Mouse (Mus musculus): ENCODE measurements around the gene Rdh9. TPM values are rescaled to one million over a fixed set of nuclear protein-coding genes. Genes with fewer than 3 reads are reported as not detected.
A peak's percentile ranks its signal among the peaks of the same experiment; 100 is the strongest.
"Not testable (repeated sequence)": the region's sequence is repeated elsewhere in the genome, so short reads cannot be mapped to it uniquely, and the experiment has no call there.

Gene Rdh9
- total and polyA plus RNA-seq, 3 experiments = 0.04 TPM; not detected in 2

GRCm38 (mm10) chr10:127785411-127785810 lies 9.2 kb downstream of the Rdh9 start:
- not testable (repeated sequence) for H3K27me3 ChIP-seq (ENCODE audit: control insufficient read depth in 1 of 2, insufficient read depth in 2 of 2, low read length in 2 of 2); H3K27ac ChIP-seq (ENCODE audit: control insufficient read depth, low read depth, low read length); H3K9me3 ChIP-seq (replicated peaks; ENCODE audit: insufficient read depth, low read length); H3K36me3 ChIP-seq (ENCODE audit: control insufficient read depth in 1 of 2, insufficient read depth in 2 of 2, low read length in 2 of 2); H3K9ac ChIP-seq (ENCODE audit: control insufficient read depth, low read depth, low read length, poor library complexity, severe bottlenecking); H3K4me3 ChIP-seq (ENCODE audit: control insufficient read depth in 1 of 2, insufficient read depth in 1 of 2, low read depth in 2 of 2, low read length in 2 of 2); H3K79me2 ChIP-seq (ENCODE audit: control insufficient read depth, insufficient read depth, low read length, poor library complexity); H3K4me1 ChIP-seq (ENCODE audit: control insufficient read depth in 1 of 2, insufficient read depth in 2 of 2, low read length in 2 of 2); DNase-seq (ENCODE audit: low read depth, low spot score)
- TF ChIP-seq CTCF (IDR thresholded peaks at IDR 0.05 in 2 of 3, conservative IDR thresholded peaks at IDR 0.05 in 1 of 3; ENCODE audit: control insufficient read depth in 1 of 3, insufficient read depth in 1 of 3, low read depth in 2 of 3, low read length in 3 of 3, poor library complexity in 1 of 3, severe bottlenecking in 1 of 3) = peak in 2 of 3 experiments; percentile 9 to 10; a peak in 1 of 6 replicates

- TF ChIP-seq KAT2A (conservative IDR thresholded peaks at IDR 0.05; ENCODE audit: low read depth, low read length) (no peak), MAFK (IDR thresholded peaks at IDR 0.05; ENCODE audit: borderline replicate concordance, low read depth, low read length) (no peak), USF1 (IDR thresholded peaks at IDR 0.05; ENCODE audit: low read depth, low read length) (no peak), MXI1 (IDR thresholded peaks at IDR 0.05; ENCODE audit: low read depth, low read length) (no peak), POLR2AphosphoS5 (IDR thresholded peaks at IDR 0.05; ENCODE audit: borderline replicate concordance, low read depth, low read length) (no peak), ZC3H11A (IDR thresholded peaks at IDR 0.05; ENCODE audit: low read depth, low read length) (no peak), GABPA (IDR thresholded peaks at IDR 0.05; ENCODE audit: low read depth, low read length) (no peak), NELFE (IDR thresholded peaks at IDR 0.05; ENCODE audit: low read depth, low read length) (no peak), HCFC1 (IDR thresholded peaks at IDR 0.05; ENCODE audit: low read depth, low read length) (no peak), NRF1 (IDR thresholded peaks at IDR 0.05; ENCODE audit: insufficient read depth, low read depth, low read length, poor library complexity, severe bottlenecking) (no peak), CTCF (IDR thresholded peaks at IDR 0.05 in 2 of 3, conservative IDR thresholded peaks at IDR 0.05 in 1 of 3; ENCODE audit: control insufficient read depth in 1 of 3, insufficient read depth in 1 of 3, low read depth in 2 of 3, low read length in 3 of 3, poor library complexity in 1 of 3, severe bottlenecking in 1 of 3) (no peak), POLR2AphosphoS2 (IDR thresholded peaks at IDR 0.05; ENCODE audit: low read length) (no peak)
These were observed 23.1 kb downstream of the Rdh9 start for GRCm38 (mm10) chr10:127799295-127799694.

GRCm38 (mm10) chr10:127800891-127801290 lies 24.7 kb downstream of the Rdh9 start, which contains the start of gene Rdh16:
Rdh16 (plus strand) TSS chr10:127801152.
- Histone ChIP-seq H3K9ac (ENCODE audit: control insufficient read depth, low read depth, low read length, poor library complexity, severe bottlenecking) (no peak within 1 kb of the TSS), H3K9me3 (replicated peaks; ENCODE audit: insufficient read depth, low read length) (no peaks in the 10 kb centered on the region), H3K36me3 (ENCODE audit: control insufficient read depth in 1 of 2, insufficient read depth in 2 of 2, low read length in 2 of 2) (no peaks in the 10 kb centered on the region), H3K4me3 (ENCODE audit: control insufficient read depth in 1 of 2, insufficient read depth in 1 of 2, low read depth in 2 of 2, low read length in 2 of 2) (no peak within 1 kb of the TSS), H3K79me2 (ENCODE audit: control insufficient read depth, insufficient read depth, low read length, poor library complexity) (no peaks in the 10 kb centered on the region), H3K27me3 (ENCODE audit: control insufficient read depth in 1 of 2, insufficient read depth in 2 of 2, low read length in 2 of 2) (no peaks in the 10 kb centered on the region), H3K4me1 (ENCODE audit: control insufficient read depth in 1 of 2, insufficient read depth in 2 of 2, low read length in 2 of 2) (no peaks in the 10 kb centered on the region), H3K27ac (ENCODE audit: control insufficient read depth, low read depth, low read length) (no peak within 1 kb of the TSS)
- TF ChIP-seq GABPA (IDR thresholded peaks at IDR 0.05; ENCODE audit: low read depth, low read length) = no peak
- no peak for TF ChIP-seq SIN3A (IDR thresholded peaks at IDR 0.05; ENCODE audit: low read length)
- no peak for TF ChIP-seq ZNF384 (IDR thresholded peaks at IDR 0.05; ENCODE audit: low read depth, low read length)
- TF ChIP-seq NRF1 (IDR thresholded peaks at IDR 0.05; ENCODE audit: insufficient read depth, low read depth, low read length, poor library complexity, severe bottlenecking) = no peak
- TF ChIP-seq CHD1 (IDR thresholded peaks at IDR 0.05; ENCODE audit: low read depth, low read length) = no peak
- no peak for DNase-seq (ENCODE audit: low read depth, low spot score)

More at GRCm38 (mm10) chr10:127799295-127799694, 23.1 kb downstream of the Rdh9 start:
- DNase-seq (ENCODE audit: low read depth, low spot score) = no peak
- Histone ChIP-seq H3K4me1 (ENCODE audit: control insufficient read depth in 1 of 2, insufficient read depth in 2 of 2, low read length in 2 of 2) (no peaks in the 10 kb centered on the region), H3K79me2 (ENCODE audit: control insufficient read depth, insufficient read depth, low read length, poor library complexity) (no peaks in the 10 kb centered on the region), H3K9me3 (replicated peaks; ENCODE audit: insufficient read depth, low read length) (no peaks in the 10 kb centered on the region), H3K27ac (ENCODE audit: control insufficient read depth, low read depth, low read length) (no peak overlapping the region), H3K9ac (ENCODE audit: control insufficient read depth, low read depth, low read length, poor library complexity, severe bottlenecking) (no peak overlapping the region), H3K36me3 (ENCODE audit: control insufficient read depth in 1 of 2, insufficient read depth in 2 of 2, low read length in 2 of 2) (no peaks in the 10 kb centered on the region), H3K27me3 (ENCODE audit: control insufficient read depth in 1 of 2, insufficient read depth in 2 of 2, low read length in 2 of 2) (no peaks in the 10 kb centered on the region), H3K4me3 (ENCODE audit: control insufficient read depth in 1 of 2, insufficient read depth in 1 of 2, low read depth in 2 of 2, low read length in 2 of 2) (no peak overlapping the region)

All from MEL (cell line).